Mouse (Mus musculus): Measurements from ENCODE around the gene Zfp655. TPM values are rescaled to one million over a fixed set of nuclear protein-coding genes. Genes with fewer than 3 reads are reported as not detected.
"Not testable (repeated sequence)": the region's sequence is repeated elsewhere in the genome, so short reads cannot be mapped to it uniquely, and the experiment has no call there.

Zfp655 gene
- total and polyA plus RNA-seq, 3 experiments: 24.0 to 30.7 (median 25.2) TPM

- no peak for DNase-seq
- intact Hi-C loops (cut with DNase I): loop anchor here (10.0 kb wide), 1 partner anchor 130 kb away; no protein-coding TSS in a partner anchor
- no peak overlapping the region for H3K9ac ChIP-seq (ENCODE audit: low read depth, low read length)
- H3K4me1 ChIP-seq (ENCODE audit: control insufficient read depth, insufficient read depth, low read length): peaks cover 4% of the 10 kb centered on the region
- H3K27me3 ChIP-seq (ENCODE audit: control insufficient read depth, insufficient read depth, low read length): no peaks in the 10 kb centered on the region
- H3K4me3 ChIP-seq: no peak overlapping the region
- no peak overlapping the region for H3K27ac ChIP-seq
- peaks cover 18% of the 10 kb centered on the region for H3K36me3 ChIP-seq (ENCODE audit: control insufficient read depth, insufficient read depth, low read length)
- peaks cover 10% of the 10 kb centered on the region for H3K79me2 ChIP-seq (replicated peaks; ENCODE audit: control insufficient read depth, insufficient read depth, low read length)
- TF ChIP-seq EP300 (IDR thresholded peaks at IDR 0.05; ENCODE audit: insufficient read depth, low read depth, low read length) (no peak), CTCF (IDR thresholded peaks at IDR 0.05) (peak; percentile 66)
These were observed 3.1 kb downstream of the Zfp655 start for GRCm38 (mm10) chr5:145234636-145235035.

- WGBS: 95% methylated on average over 3 of the region's 3 CpGs
- TF ChIP-seq CTCF (IDR thresholded peaks at IDR 0.05) (no peak), POLR2A (IDR thresholded peaks at IDR 0.05; ENCODE audit: insufficient read depth, low read depth, low read length) (no peak), EP300 (IDR thresholded peaks at IDR 0.05; ENCODE audit: insufficient read depth, low read depth, low read length) (no peak)
- intact Hi-C loops (cut with DNase I): no loop called here
- Histone ChIP-seq H3K27me3 (ENCODE audit: control insufficient read depth, insufficient read depth, low read length) (no peaks in the 10 kb centered on the region), H3K79me2 (replicated peaks; ENCODE audit: control insufficient read depth, insufficient read depth, low read length) (no peaks in the 10 kb centered on the region), H3K36me3 (ENCODE audit: control insufficient read depth, insufficient read depth, low read length) (peaks cover 11% of the 10 kb centered on the region), H3K9ac (ENCODE audit: low read depth, low read length) (no peak overlapping the region), H3K27ac (no peak overlapping the region), H3K4me1 (ENCODE audit: control insufficient read depth, insufficient read depth, low read length) (no peaks in the 10 kb centered on the region), H3K4me3 (no peak overlapping the region)
- no peak for DNase-seq
These were observed 18.0 kb downstream of the Zfp655 start for GRCm38 (mm10) chr5:145249520-145249919.

DNA sequence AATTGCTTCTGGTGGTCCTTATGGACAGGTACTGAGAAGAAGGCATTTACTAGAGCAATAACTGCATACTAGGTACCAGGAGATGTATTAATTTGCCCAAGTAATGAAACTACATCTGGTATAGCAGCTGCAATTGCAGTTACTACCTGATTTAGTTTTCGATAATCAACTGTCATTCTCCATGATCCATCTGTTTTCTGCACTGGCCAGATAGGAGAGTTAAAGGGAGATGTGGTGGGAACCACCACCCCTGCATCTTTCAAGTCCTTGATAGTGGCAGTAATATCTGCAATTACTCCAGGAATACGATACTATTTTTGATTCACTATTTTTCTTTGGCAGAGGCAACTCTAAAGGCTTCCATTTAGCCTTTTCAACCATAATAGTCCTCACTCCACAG is 42.1 kb downstream of the Zfp655 start:
- H3K79me2 ChIP-seq (replicated peaks; ENCODE audit: control insufficient read depth, insufficient read depth, low read length); H3K4me1 ChIP-seq (ENCODE audit: control insufficient read depth, insufficient read depth, low read length); DNase-seq; H3K27ac ChIP-seq; H3K4me3 ChIP-seq; H3K9ac ChIP-seq (ENCODE audit: low read depth, low read length); intact Hi-C loops (cut with DNase I); H3K36me3 ChIP-seq (ENCODE audit: control insufficient read depth, insufficient read depth, low read length); H3K27me3 ChIP-seq (ENCODE audit: control insufficient read depth, insufficient read depth, low read length): not testable (repeated sequence)
- WGBS: 83% methylated on average over 2 of the region's 2 CpGs

GRCm38 (mm10) chr5:145279948-145280347 is 48.4 kb downstream of the Zfp655 start:
- H3K27me3 ChIP-seq (ENCODE audit: control insufficient read depth, insufficient read depth, low read length): no peaks in the 10 kb centered on the region
- WGBS: 80% methylated on average over 2 of the region's 2 CpGs
- TF ChIP-seq EP300 (IDR thresholded peaks at IDR 0.05; ENCODE audit: insufficient read depth, low read depth, low read length) (no peak), CTCF (IDR thresholded peaks at IDR 0.05) (no peak), POLR2A (IDR thresholded peaks at IDR 0.05; ENCODE audit: insufficient read depth, low read depth, low read length) (no peak)
- no peak overlapping the region for H3K9ac ChIP-seq (ENCODE audit: low read depth, low read length)
- intact Hi-C loops (cut with DNase I): loop anchor here (2.0 to 5.0 kb wide), 2 partner anchors 49 to 78 kb away; partner anchors contain the start of genes Zfp655, Zkscan14 and Zkscan5
- peak overlapping the region; percentile 96; the same call in 1 of the 2 replicates for H3K4me3 ChIP-seq
- no peaks in the 10 kb centered on the region for H3K79me2 ChIP-seq (replicated peaks; ENCODE audit: control insufficient read depth, insufficient read depth, low read length)
- DNase-seq: no peak
- no peaks in the 10 kb centered on the region for H3K36me3 ChIP-seq (ENCODE audit: control insufficient read depth, insufficient read depth, low read length)
- no peak overlapping the region for H3K27ac ChIP-seq
- peaks cover 1% of the 10 kb centered on the region; the same call in 1 of the 2 replicates for H3K4me1 ChIP-seq (ENCODE audit: control insufficient read depth, insufficient read depth, low read length)

DNA sequence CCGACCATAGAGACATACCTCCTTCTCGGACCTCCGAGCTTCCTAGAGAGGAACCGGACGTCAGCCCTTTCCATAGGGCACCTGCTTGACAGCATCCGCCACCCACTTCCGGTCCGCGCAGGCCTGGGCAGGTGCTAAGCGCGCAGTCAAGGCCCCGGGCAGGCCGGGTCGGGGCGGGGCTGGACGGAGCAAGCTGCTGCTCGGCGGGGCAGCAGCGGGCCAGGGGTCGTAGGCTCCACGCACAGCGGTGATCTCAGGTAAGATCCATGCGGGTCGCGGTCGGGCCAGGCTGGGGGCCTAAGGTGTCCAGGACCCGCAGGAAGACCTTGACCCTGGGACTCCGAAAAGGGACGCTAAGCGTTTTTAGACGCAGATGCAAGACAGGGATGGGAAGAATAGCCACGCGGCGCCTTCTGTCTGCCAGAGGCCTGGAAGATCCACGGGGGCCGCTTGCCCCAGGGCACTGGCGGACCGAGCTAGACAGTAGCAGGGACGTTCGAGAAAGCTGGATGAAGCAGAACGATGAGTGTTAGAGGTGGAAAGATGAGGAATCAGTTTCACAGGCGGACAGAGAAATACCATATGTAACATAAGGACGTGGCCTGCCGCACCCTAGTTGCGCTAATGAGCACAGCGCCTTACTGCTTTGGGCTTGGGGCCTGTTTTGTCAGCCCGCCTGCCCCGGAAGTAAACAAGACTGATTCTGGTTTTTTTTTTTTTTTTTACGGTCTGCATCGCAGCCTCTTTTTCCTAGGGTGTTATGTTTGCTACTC is 49.0 kb downstream of the Zfp655 start, which contains the start of gene Zscan25:
Zscan25 (plus strand) TSS at position 130 of the 773 bp plus-strand sequence.
- no peaks in the 10 kb centered on the region for H3K27me3 ChIP-seq (ENCODE audit: control insufficient read depth, insufficient read depth, low read length)
- peak within 1 kb of the TSS; percentile 92 for H3K9ac ChIP-seq (ENCODE audit: low read depth, low read length)
- peaks cover 1% of the 10 kb centered on the region; the same call in 1 of the 2 replicates for H3K4me1 ChIP-seq (ENCODE audit: control insufficient read depth, insufficient read depth, low read length)
- H3K4me3 ChIP-seq: peak within 1 kb of the TSS; percentile 96
- DNase-seq: peak; percentile 91 to 93
- peak within 1 kb of the TSS; percentile 95 for H3K27ac ChIP-seq
- H3K79me2 ChIP-seq (replicated peaks; ENCODE audit: control insufficient read depth, insufficient read depth, low read length): no peaks in the 10 kb centered on the region
- under 1% methylated on average over 50 of the region's 50 CpGs for WGBS
- TF ChIP-seq EP300 (IDR thresholded peaks at IDR 0.05; ENCODE audit: insufficient read depth, low read depth, low read length) (0 out of 2 replicates have a peak, but pooled peaks have one; percentile 56), POLR2A (IDR thresholded peaks at IDR 0.05; ENCODE audit: insufficient read depth, low read depth, low read length) (peak; percentile 63), CTCF (IDR thresholded peaks at IDR 0.05) (no peak)
- intact Hi-C loops (cut with DNase I): loop anchor here (2.0 to 5.0 kb wide), 2 partner anchors 50 to 78 kb away; partner anchors contain the start of genes Zfp655, Zkscan14 and Zkscan5
- no peaks in the 10 kb centered on the region for H3K36me3 ChIP-seq (ENCODE audit: control insufficient read depth, insufficient read depth, low read length)

GRCm38 (mm10) chr5:145288382-145288781 is 56.9 kb downstream of the Zfp655 start:
- TF ChIP-seq CTCF (IDR thresholded peaks at IDR 0.05) (no peak), POLR2A (IDR thresholded peaks at IDR 0.05; ENCODE audit: insufficient read depth, low read depth, low read length) (no peak), EP300 (IDR thresholded peaks at IDR 0.05; ENCODE audit: insufficient read depth, low read depth, low read length) (no peak)
- no peaks in the 10 kb centered on the region for H3K27me3 ChIP-seq (ENCODE audit: control insufficient read depth, insufficient read depth, low read length)
- no peaks in the 10 kb centered on the region for H3K36me3 ChIP-seq (ENCODE audit: control insufficient read depth, insufficient read depth, low read length)
- H3K9ac ChIP-seq (ENCODE audit: low read depth, low read length): no peak overlapping the region
- intact Hi-C loops (cut with DNase I): no loop called here
- no peak overlapping the region for H3K4me3 ChIP-seq
- no peaks in the 10 kb centered on the region for H3K79me2 ChIP-seq (replicated peaks; ENCODE audit: control insufficient read depth, insufficient read depth, low read length)
- no peaks in the 10 kb centered on the region for H3K4me1 ChIP-seq (ENCODE audit: control insufficient read depth, insufficient read depth, low read length)
- no peak for DNase-seq
- H3K27ac ChIP-seq: no peak overlapping the region
- 82% methylated on average over 5 of the region's 5 CpGs for WGBS
